Mouse (Mus musculus) hindbrain, embryonic 14.5 days (tissue): Measurements from ENCODE around the gene Igf2. TPM values are rescaled to one million over a fixed set of nuclear protein-coding genes. Genes with fewer than 3 reads are reported as not detected.

Experiments
- ATAC-seq: fragments of 200-750 bp; cut with Nextera tagmentation; 2 replicates; pipeline ENCODE4 v1.8.0; 2017; ENCODE audit warnings: moderate number of reproducible peaks, mild to moderate bottlenecking, moderate TSS enrichment, moderate library complexity; ENCODE audit not compliant: low FRiP score
- DNase-seq: peaks from one replicate; pipeline ENCODE4 v3.0.0-alpha.2; 2015; ENCODE audit warnings: low spot score
- H3K27ac ChIP-seq: fragments of 300-500 bp; sonication (generic); 2 replicates; pipeline ENCODE4 v1.5.1; 2014; ENCODE audit warnings: mild to moderate bottlenecking, moderate library complexity
- H3K27me3 ChIP-seq: fragments of 300-500 bp; sonication (generic); 2 replicates; pipeline ENCODE4 v1.6.1; 2014; ENCODE audit warnings: mild to moderate bottlenecking, low read length, mixed read lengths; ENCODE audit not compliant: control insufficient read depth, insufficient read depth
- H3K36me3 ChIP-seq: fragments of 300-500 bp; sonication (generic); replicated peaks from 2 replicates; pipeline ENCODE4 v1.6.1; 2014; ENCODE audit not compliant: control insufficient read depth, insufficient read depth
- H3K4me1 ChIP-seq: fragments of 300-500 bp; sonication (generic); replicated peaks from 2 replicates; pipeline ENCODE4 v1.6.1; 2014; ENCODE audit warnings: antibody characterized with exemption, low read length, mixed read lengths; ENCODE audit not compliant: control insufficient read depth, insufficient read depth
- H3K4me2 ChIP-seq: fragments of 300-500 bp; sonication (generic); replicated peaks from 2 replicates; pipeline ENCODE4 v1.6.1; 2014; ENCODE audit warnings: mild to moderate bottlenecking, moderate library complexity
- H3K4me3 ChIP-seq: fragments of 300-500 bp; sonication (generic); replicated peaks from 2 replicates; pipeline ENCODE4 v1.5.1; 2014; ENCODE audit warnings: mild to moderate bottlenecking, low read length
- H3K9ac ChIP-seq: fragments of 300-500 bp; sonication (generic); 2 replicates; pipeline ENCODE4 v1.6.1; 2014
- H3K9me3 ChIP-seq: fragments of 300-500 bp; sonication (generic); 2 replicates; pipeline ENCODE4 v1.6.1; 2016; ENCODE audit warnings: low read length; ENCODE audit not compliant: control insufficient read depth
- WGBS: fragments of 180-500 bp; shearing (Covaris S2); extraction: QIAGEN DNeasy Blood & Tissue Kit; methylation state at CpG from one replicate; pipeline ENCODE4 v1.1.7; 2014; 5-methylcytosine and 5-hydroxymethylcytosine counted together
- polyA plus RNA-seq: library from polyadenylated mRNA; unstranded; fragments of >200 nt; fragmentation: Nextera tagmentation; extraction: Ambion mirVana; gene quantifications from 2 replicates; pipeline ENCODE4 v1.2.1, GENCODE M21; 2014

Igf2 gene
- polyA plus RNA-seq, 1 experiment from 2014 or later, result 194 TPM

DNA sequence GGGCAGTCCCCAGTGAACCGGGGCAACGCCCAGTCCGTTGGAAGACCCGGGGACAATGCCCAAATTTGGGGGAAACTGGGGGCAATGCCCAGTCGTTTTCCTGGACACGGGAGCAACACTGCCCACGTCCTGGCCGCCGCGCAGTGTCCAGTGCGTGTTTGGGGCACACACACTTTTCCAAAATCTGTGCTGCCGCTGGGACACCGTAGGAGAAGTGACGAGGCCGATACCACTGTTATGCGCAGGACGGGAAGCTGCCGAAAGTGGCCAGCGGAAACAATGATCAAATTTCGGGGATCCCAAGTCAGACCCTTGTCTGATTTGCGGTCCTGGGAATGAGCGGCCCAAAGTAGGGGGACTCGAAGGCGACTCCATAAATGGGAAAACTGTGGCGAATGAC is 5.6 kb downstream of the Igf2 start:
- DNase-seq (no peak), ATAC-seq (no peak)
- Histone ChIP-seq H3K9ac (0 out of 2 replicates have a peak overlapping the region, but pooled peaks have one; percentile 21), H3K27me3 (peaks cover 98% of the 10 kb centered on the region), H3K4me1 (peaks cover 5% of the 10 kb centered on the region; the same call in 1 of the 2 replicates), H3K4me2 (peak overlapping the region; percentile 43), H3K4me3 (peak overlapping the region; percentile 23), H3K27ac (no peak overlapping the region), H3K9me3 (no peaks in the 10 kb centered on the region), H3K36me3 (no peaks in the 10 kb centered on the region)
- 2% methylated on average over 25 of the region's 25 CpGs for WGBS

- peak overlapping the region; percentile 43 for H3K4me2 ChIP-seq
- H3K27me3 ChIP-seq, result peaks cover 98% of the 10 kb centered on the region
- peak overlapping the region; percentile 23 for H3K4me3 ChIP-seq
- no peak for DNase-seq
- no peaks in the 10 kb centered on the region for H3K9me3 ChIP-seq
- H3K4me1 ChIP-seq, result peaks cover 5% of the 10 kb centered on the region; the same call in 1 of the 2 replicates
- H3K36me3 ChIP-seq, result no peaks in the 10 kb centered on the region
- 0 out of 2 replicates have a peak overlapping the region, but pooled peaks have one; percentile 21 for H3K9ac ChIP-seq
- H3K27ac ChIP-seq, result no peak overlapping the region
- WGBS, result 0% methylated on average over 29 of the region's 29 CpGs
- ATAC-seq, result no peak
Measured at GRCm38 (mm10) chr7:142660651-142660945, 6.0 kb downstream of the Igf2 start.

GRCm38 (mm10) chr7:142659767-142660650 is 6.6 kb downstream of the Igf2 start:
- H3K4me1 ChIP-seq, result peaks cover 5% of the 10 kb centered on the region; the same call in 1 of the 2 replicates
- no peak overlapping the region for H3K27ac ChIP-seq
- H3K27me3 ChIP-seq, result peaks cover 98% of the 10 kb centered on the region
- DNase-seq, result no peak
- H3K9me3 ChIP-seq, result no peaks in the 10 kb centered on the region
- H3K4me2 ChIP-seq, result peak overlapping the region; percentile 43
- no peaks in the 10 kb centered on the region for H3K36me3 ChIP-seq
- 0 out of 2 replicates have a peak overlapping the region, but pooled peaks have one; percentile 21 for H3K9ac ChIP-seq
- 1% methylated on average over 40 of the region's 43 CpGs for WGBS
- H3K4me3 ChIP-seq, result peak overlapping the region; percentile 23
- no peak for ATAC-seq

- no peaks in the 10 kb centered on the region for H3K9me3 ChIP-seq
- no peak overlapping the region for H3K27ac ChIP-seq
- peaks cover 98% of the 10 kb centered on the region for H3K27me3 ChIP-seq
- H3K4me3 ChIP-seq, result peak overlapping the region; percentile 23
- ATAC-seq, result 0 out of 2 replicates have a peak, but pooled peaks have one; percentile 51
- peaks cover 5% of the 10 kb centered on the region; the same call in 1 of the 2 replicates for H3K4me1 ChIP-seq
- WGBS, result 0% methylated on average over 40 of the region's 70 CpGs
- no peak for DNase-seq
- H3K4me2 ChIP-seq, result peak overlapping the region; percentile 43
- no peaks in the 10 kb centered on the region for H3K36me3 ChIP-seq
- peak overlapping the region; percentile 3; the same call in 1 of the 2 replicates for H3K9ac ChIP-seq
Measured at GRCm38 (mm10) chr7:142659181-142659681, 7.4 kb downstream of the Igf2 start.

DNA sequence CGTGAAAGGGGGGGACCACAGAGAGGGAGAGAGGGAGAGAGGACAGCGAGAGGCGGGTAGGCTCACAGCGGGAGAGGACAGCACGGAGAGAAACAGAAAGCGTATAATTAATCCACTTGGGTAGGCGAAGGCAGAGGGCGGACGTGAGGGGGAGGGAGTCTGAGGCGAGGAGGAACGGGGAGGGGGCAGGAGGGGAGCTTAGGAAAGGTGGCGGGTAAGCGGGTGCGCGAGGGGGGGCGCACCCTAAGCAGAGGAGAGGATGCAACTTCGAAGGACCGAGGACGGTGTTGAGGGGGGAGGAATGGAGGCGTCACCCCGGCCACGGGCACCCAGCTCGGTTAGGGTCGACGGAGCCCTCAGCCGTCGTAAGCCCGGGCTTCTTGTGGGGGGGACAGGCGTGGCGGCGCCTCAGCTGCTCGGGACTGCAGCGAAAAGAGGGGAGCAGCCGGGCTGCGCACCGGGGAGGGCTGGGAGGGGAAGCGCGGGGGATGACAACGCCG is 7.9 kb downstream of the Igf2 start:
- peaks cover 98% of the 10 kb centered on the region for H3K27me3 ChIP-seq
- peaks cover 5% of the 10 kb centered on the region; the same call in 1 of the 2 replicates for H3K4me1 ChIP-seq
- H3K36me3 ChIP-seq, result no peaks in the 10 kb centered on the region
- ATAC-seq (no peak), DNase-seq (no peak)
- peak overlapping the region; percentile 43 for H3K4me2 ChIP-seq
- peak overlapping the region; percentile 29; the same call in 1 of the 2 replicates for H3K9ac ChIP-seq
- WGBS, result 1% methylated on average over 39 of the region's 40 CpGs
- no peaks in the 10 kb centered on the region for H3K9me3 ChIP-seq
- peak overlapping the region; percentile 23 for H3K4me3 ChIP-seq
- no peak overlapping the region for H3K27ac ChIP-seq

- H3K27ac ChIP-seq, result no peak overlapping the region
- no peak for DNase-seq
- peak overlapping the region; percentile 43 for H3K4me2 ChIP-seq
- peak overlapping the region; percentile 29; the same call in 1 of the 2 replicates for H3K9ac ChIP-seq
- WGBS, result 2% methylated on average over 33 of the region's 34 CpGs
- H3K4me3 ChIP-seq, result peak overlapping the region; percentile 23
- ATAC-seq, result no peak
- peaks cover 96% of the 10 kb centered on the region for H3K27me3 ChIP-seq
- H3K9me3 ChIP-seq, result no peaks in the 10 kb centered on the region
- no peaks in the 10 kb centered on the region for H3K36me3 ChIP-seq
- peaks cover 5% of the 10 kb centered on the region; the same call in 1 of the 2 replicates for H3K4me1 ChIP-seq
Measured at GRCm38 (mm10) chr7:142657821-142658614, 8.6 kb downstream of the Igf2 start.

DNA sequence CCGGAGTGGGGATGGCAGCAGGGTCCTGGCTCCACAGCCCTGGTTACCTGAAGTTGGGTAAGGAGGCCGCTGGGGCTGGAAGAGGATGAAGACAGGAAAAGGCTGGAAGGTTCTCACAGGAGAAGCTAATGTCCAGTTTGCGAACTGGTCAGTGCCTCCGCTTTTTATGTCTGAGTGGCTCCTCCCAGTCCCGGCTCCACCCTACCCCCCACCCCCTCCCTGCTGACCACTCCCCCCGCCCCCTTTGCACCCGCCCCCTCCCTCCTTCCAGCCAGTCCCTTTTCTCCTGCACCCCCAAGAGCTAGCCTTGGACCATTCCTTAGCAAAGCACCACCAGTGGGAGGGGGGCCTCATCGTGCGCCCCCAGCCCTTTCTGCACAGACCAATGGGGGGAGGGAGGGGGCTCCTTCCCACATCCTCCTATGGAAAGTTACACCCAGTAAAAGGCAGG is 9.2 kb downstream of the Igf2 start:
- H3K9ac ChIP-seq, result no peak overlapping the region

DNA sequence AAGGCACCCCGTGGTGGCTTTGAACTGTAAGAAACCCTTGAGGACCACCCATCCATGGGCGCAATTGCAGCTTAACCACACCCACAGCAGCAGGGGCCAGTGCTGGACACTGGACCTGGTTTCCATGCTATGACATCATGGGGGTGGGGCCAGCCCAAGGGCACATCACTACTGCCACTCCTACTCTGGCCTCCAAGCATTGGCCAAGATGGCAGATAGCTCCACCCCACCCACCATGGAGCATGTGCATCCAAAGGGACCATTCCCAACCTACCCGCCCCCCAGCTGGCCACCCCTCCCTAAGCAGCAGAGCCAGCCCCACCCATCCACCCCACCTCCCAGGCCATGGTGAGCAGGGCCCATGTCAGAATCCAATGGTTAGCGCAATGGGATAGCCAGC is 10.6 kb downstream of the Igf2 start:
- 27% methylated on average over 4 of the region's 4 CpGs for WGBS
- Histone ChIP-seq H3K27ac (no peak overlapping the region), H3K9me3 (no peaks in the 10 kb centered on the region), H3K36me3 (no peaks in the 10 kb centered on the region), H3K4me1 (peaks cover 5% of the 10 kb centered on the region; the same call in 1 of the 2 replicates), H3K9ac (no peak overlapping the region), H3K4me3 (no peak overlapping the region), H3K27me3 (peaks cover 94% of the 10 kb centered on the region), H3K4me2 (no peak overlapping the region; the same call in 1 of the 2 replicates)
- ATAC-seq (no peak), DNase-seq (no peak)

More for the DNA sequence above, 9.2 kb downstream of the Igf2 start:
- Histone ChIP-seq H3K4me3 (peak overlapping the region; percentile 23; the same call in 1 of the 2 replicates), H3K27me3 (peaks cover 96% of the 10 kb centered on the region), H3K4me1 (peaks cover 5% of the 10 kb centered on the region; the same call in 1 of the 2 replicates), H3K36me3 (no peaks in the 10 kb centered on the region), H3K27ac (no peak overlapping the region), H3K4me2 (peak overlapping the region; percentile 43), H3K9me3 (no peaks in the 10 kb centered on the region)
- ATAC-seq, result no peak
- 7% methylated on average over 9 of the region's 9 CpGs for WGBS
- DNase-seq, result no peak
